Mouse (Mus musculus): Measurements from ENCODE around the gene Wrnip1. TPM values are rescaled to one million over a fixed set of nuclear protein-coding genes. Genes with fewer than 3 reads are reported as not detected.
"Not testable (repeated sequence)": the region's sequence is repeated elsewhere in the genome, so short reads cannot be mapped to it uniquely, and the experiment has no call there.

The Wrnip1 gene
- polyA plus RNA-seq, 1 experiment from 2014 or later = 19.4 TPM

DNA sequence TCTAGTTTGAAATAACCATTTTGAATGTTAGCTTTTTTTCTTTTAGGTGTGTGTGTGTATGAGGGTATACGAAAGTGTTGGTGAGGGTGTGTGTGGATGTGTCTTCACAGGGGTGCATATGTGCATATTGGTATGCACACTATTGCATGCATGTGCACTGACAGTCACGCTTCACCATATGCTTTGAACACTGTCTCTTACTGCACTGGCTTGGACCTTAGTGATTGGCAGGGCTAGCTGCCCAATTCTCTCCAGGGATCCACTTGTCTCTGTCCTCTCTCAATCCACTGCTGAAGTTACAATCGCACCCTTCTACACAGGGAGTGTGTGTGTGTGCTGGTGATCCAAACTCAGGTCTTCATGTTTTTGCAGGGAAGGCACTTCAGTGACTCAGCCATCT, 39.5 kb downstream of the Wrnip1 start:
- Histone ChIP-seq H3K9me3 (no peaks in the 10 kb centered on the region), H3K36me3 (no peaks in the 10 kb centered on the region), H3K4me1 (replicated peaks) (0 out of 2 replicates have a peak, but pooled peaks cover 2% of the 10 kb centered on the region), H3K27ac (no peak overlapping the region), H3K27me3 (ENCODE audit: insufficient read depth, poor library complexity, severe bottlenecking) (no peaks in the 10 kb centered on the region), H3K4me3 (no peak overlapping the region)
- 88% methylated on average over 3 of the region's 3 CpGs for WGBS
- DNase-seq (ENCODE audit: low spot score) = no peak

DNA sequence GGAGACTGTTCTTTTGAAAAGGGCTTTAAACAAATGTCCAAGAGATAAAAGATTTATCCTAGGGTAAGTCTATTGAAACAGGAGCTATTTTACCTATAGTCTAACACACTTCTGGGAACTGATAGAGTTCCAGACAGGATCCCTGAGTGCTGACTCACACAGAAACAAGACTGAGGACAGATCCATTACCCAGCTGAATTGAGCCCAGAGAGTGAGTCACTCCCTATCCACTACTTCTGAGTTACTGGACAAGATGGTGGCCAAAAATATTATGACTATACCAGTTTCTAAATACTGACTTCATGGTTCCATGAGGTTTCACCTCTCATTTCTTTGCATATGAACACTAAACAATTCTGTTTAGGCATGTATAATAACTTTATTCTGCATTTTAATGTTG, 44.4 kb downstream of the Wrnip1 start:
- no peak overlapping the region for H3K27ac ChIP-seq
- H3K27me3 ChIP-seq (ENCODE audit: insufficient read depth, poor library complexity, severe bottlenecking) = peaks cover 5% of the 10 kb centered on the region; the same call in 1 of the 2 replicates
- no peaks in the 10 kb centered on the region for H3K36me3 ChIP-seq
- no peak overlapping the region for H3K4me3 ChIP-seq
- 0 out of 2 replicates have a peak, but pooled peaks cover 2% of the 10 kb centered on the region for H3K4me1 ChIP-seq (replicated peaks)
- no peak for DNase-seq (ENCODE audit: low spot score)
- no peaks in the 10 kb centered on the region for H3K9me3 ChIP-seq

DNA sequence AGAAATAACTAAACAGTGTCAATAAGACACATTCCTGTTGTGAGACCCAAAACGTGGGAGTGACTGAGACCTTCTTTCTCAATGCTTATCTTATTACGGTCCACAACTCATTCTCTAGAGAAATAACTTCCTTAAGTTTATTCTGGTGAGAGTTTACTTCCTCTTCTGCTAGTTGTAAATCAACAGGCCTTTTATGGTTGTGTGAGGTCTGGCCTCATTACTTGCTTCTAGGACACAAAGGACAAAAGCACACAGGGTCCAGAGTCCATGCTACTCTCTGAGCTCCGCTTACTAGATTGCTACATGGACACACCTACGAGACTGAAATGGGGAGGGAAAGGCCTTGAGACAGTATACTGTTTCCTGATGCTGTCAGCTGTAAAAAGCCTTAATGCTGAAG, 47.3 kb downstream of the Wrnip1 start:
- WGBS = 78% methylated on average over 4 of the region's 4 CpGs
- DNase-seq (ENCODE audit: low spot score) = no peak
- Histone ChIP-seq H3K36me3 (no peaks in the 10 kb centered on the region), H3K27me3 (ENCODE audit: insufficient read depth, poor library complexity, severe bottlenecking) (peaks cover 5% of the 10 kb centered on the region; the same call in 1 of the 2 replicates), H3K4me3 (no peak overlapping the region), H3K27ac (no peak overlapping the region), H3K4me1 (replicated peaks) (no peaks in the 10 kb centered on the region), H3K9me3 (no peaks in the 10 kb centered on the region)

DNA sequence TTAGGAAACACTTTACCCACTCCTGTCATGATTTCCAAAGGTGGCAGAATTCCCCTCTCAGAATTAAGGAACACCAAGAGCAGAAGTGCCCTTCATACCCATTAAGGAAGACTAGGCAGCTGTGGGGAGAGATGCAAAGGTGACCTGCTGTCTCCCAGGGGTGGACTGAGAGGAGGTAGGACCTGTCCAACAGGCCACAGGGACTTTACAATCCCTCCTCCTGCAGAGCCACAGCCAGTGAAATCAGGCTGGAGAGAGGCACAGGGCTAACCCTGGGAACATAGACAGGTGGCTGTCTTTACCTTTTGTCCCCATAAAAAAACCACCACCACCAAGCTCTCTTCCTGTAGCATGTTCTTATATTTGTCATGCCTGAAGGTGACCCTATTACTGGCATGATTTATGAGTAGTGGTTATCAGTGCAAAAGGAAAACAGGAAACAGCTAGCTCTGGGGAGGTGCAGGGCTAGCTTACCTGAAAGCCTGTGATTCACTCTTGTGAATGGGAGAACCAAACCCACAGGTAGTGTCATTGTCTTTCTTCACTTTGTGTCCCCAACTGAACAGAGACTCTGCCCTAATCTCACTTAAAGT, 47.8 kb downstream of the Wrnip1 start:
- Histone ChIP-seq H3K9me3 (no peaks in the 10 kb centered on the region), H3K27ac (no peak overlapping the region), H3K36me3 (no peaks in the 10 kb centered on the region), H3K27me3 (ENCODE audit: insufficient read depth, poor library complexity, severe bottlenecking) (peaks cover 5% of the 10 kb centered on the region; the same call in 1 of the 2 replicates), H3K4me1 (replicated peaks) (no peaks in the 10 kb centered on the region), H3K4me3 (no peak overlapping the region)
- no peak for DNase-seq (ENCODE audit: low spot score)

DNA sequence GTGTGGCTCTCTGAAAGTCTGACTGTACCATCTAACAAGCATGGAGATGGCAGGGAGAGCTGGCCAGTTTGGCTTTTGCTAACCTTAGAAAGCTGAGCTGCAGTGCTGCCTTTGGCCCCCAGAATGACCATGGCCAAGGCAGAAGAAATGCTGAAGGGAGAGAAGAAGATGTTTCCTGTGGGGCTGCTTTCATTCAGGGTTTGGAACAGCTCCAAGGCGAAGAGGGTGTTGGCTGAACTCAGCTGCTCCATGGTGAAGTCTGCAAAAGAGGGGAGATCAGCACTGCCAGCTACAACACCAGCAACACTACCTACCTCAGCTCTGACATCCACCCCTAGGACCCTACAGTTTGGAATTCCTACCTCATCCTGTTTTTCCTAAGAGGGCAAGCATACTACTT, 48.3 kb downstream of the Wrnip1 start:
- no peak for DNase-seq (ENCODE audit: low spot score)
- no peaks in the 10 kb centered on the region for H3K4me1 ChIP-seq (replicated peaks)
- H3K36me3 ChIP-seq = no peaks in the 10 kb centered on the region
- H3K4me3 ChIP-seq = no peak overlapping the region
- no peaks in the 10 kb centered on the region for H3K9me3 ChIP-seq
- no peak overlapping the region for H3K27ac ChIP-seq
- 73% methylated on average over 1 of the region's 1 CpGs for WGBS
- peaks cover 5% of the 10 kb centered on the region; the same call in 1 of the 2 replicates for H3K27me3 ChIP-seq (ENCODE audit: insufficient read depth, poor library complexity, severe bottlenecking)

DNA sequence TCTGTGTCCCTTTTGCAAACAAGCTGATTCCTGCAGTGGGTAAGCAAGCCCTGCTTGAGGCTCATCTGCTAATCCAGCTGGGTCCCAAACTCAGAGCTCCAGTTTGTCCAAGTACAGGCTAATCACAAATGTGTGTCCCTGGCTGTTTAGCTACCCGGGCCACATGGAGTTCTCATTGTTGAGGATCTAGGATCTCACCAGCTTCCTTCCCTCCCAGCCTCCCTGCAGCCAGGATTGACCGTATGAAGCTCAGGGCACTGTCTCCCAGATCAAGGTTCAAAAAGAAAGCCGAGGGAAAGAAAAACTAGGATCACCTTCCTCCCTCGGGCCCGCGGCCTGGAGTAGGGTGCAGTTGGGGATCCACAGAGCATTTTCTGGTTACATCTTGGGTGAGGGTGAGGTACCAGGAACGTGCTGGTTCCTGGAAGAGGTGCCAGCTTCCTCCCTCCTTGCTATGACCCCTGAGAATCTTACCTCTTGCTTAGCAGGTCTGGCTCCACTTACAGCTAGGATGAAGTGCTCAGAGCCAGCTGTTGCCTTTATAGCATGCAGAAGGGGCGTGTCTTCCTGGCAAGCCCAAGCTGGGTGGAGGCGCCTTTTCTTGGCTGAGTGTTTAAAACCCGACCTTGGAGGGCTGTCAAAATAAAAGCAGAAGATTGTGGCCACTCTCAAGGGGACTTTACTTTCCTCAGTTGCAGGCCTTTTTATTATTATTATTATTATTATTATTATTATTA, 49.0 kb downstream of the Wrnip1 start, which contains the start of gene Serpinb1a:
Gene Serpinb1a (minus strand): TSS at position 518 of the 737 bp plus-strand sequence.
- H3K9me3 ChIP-seq = no peaks in the 10 kb centered on the region
- no peak within 1 kb of the TSS for H3K4me3 ChIP-seq
- WGBS = 69% methylated on average over 10 of the region's 10 CpGs
- H3K27me3 ChIP-seq (ENCODE audit: insufficient read depth, poor library complexity, severe bottlenecking) = peaks cover 5% of the 10 kb centered on the region; the same call in 1 of the 2 replicates
- no peaks in the 10 kb centered on the region for H3K36me3 ChIP-seq
- H3K4me1 ChIP-seq (replicated peaks) = no peaks in the 10 kb centered on the region
- no peak within 1 kb of the TSS for H3K27ac ChIP-seq
- DNase-seq (ENCODE audit: low spot score) = no peak

DNA sequence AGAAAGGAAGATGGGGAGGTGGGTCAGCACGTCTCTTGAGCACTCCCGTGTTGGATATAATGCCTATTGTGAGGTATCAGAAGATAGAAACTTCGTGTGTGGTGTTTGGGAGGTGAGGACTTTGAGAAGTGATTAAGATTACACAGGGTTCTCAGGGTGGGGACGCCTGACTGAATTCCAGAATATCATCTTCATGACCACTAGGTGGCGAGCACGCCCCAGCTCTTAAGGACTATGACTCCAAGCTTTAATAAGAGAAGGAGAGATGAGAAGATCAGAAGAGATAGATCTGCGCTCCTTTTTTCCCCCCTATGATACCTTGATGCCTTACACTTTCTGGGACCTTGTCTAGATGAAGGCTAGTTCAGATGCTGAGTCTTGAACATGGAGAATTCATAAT, 50.1 kb downstream of the Wrnip1 start:
- Histone ChIP-seq H3K27me3 (ENCODE audit: insufficient read depth, poor library complexity, severe bottlenecking) (peaks cover 5% of the 10 kb centered on the region; the same call in 1 of the 2 replicates), H3K4me3 (no peak overlapping the region), H3K27ac (no peak overlapping the region), H3K9me3 (no peaks in the 10 kb centered on the region), H3K36me3 (no peaks in the 10 kb centered on the region), H3K4me1 (replicated peaks) (no peaks in the 10 kb centered on the region)
- WGBS = 10% methylated on average over 7 of the region's 7 CpGs
- peak; percentile 38 for DNase-seq (ENCODE audit: low spot score)

DNA sequence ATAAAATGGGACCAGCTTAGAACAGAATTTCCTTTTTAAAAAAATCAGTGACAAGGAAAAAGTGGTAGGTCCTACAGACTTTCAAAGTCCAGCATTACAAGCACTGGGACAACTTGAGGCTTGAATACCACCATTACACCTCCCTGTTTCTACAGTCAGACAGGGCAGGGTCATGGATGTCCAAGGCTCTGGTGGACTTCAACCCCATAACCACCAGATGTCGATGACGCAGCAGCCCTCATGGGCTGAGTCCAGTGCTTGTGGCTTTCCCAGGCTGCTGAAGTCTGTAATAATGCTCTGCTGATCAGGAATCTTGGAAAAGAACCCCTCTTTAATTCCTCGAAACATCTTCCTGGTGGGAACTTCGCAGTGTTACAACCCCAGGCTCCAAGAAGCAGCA, 50.7 kb downstream of the Wrnip1 start:
- Histone ChIP-seq H3K36me3 (no peaks in the 10 kb centered on the region), H3K27me3 (ENCODE audit: insufficient read depth, poor library complexity, severe bottlenecking) (peaks cover 5% of the 10 kb centered on the region; the same call in 1 of the 2 replicates), H3K4me3 (no peak overlapping the region), H3K4me1 (replicated peaks) (no peaks in the 10 kb centered on the region), H3K27ac (no peak overlapping the region), H3K9me3 (no peaks in the 10 kb centered on the region)
- DNase-seq (ENCODE audit: low spot score) = no peak
- WGBS = 93% methylated on average over 4 of the region's 4 CpGs

DNA sequence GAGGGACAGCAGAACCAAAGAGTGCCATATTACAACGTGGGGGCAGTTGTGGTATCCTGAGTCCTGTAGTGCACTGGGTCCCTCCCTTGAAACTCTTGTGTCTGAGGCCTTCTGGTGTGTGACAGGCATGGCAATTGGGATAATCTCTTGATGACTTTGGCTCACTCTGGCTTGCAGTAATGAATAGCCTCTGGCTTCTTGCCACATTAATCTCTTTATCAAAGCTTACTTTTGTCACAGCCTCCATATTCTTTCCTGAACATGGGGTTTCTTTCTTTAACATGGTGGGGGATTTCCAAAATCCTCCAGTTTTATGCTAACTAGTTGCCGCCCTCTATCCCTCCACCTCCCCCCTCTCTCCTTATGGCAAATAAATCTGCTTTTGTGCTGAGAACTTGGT, 51.2 kb downstream of the Wrnip1 start:
- Histone ChIP-seq H3K4me1 (replicated peaks) (no peaks in the 10 kb centered on the region), H3K27ac (no peak overlapping the region), H3K4me3 (no peak overlapping the region), H3K36me3 (no peaks in the 10 kb centered on the region), H3K9me3 (no peaks in the 10 kb centered on the region), H3K27me3 (ENCODE audit: insufficient read depth, poor library complexity, severe bottlenecking) (peaks cover 5% of the 10 kb centered on the region; the same call in 1 of the 2 replicates)
- 63% methylated on average over 2 of the region's 2 CpGs for WGBS
- DNase-seq (ENCODE audit: low spot score) = no peak

DNA sequence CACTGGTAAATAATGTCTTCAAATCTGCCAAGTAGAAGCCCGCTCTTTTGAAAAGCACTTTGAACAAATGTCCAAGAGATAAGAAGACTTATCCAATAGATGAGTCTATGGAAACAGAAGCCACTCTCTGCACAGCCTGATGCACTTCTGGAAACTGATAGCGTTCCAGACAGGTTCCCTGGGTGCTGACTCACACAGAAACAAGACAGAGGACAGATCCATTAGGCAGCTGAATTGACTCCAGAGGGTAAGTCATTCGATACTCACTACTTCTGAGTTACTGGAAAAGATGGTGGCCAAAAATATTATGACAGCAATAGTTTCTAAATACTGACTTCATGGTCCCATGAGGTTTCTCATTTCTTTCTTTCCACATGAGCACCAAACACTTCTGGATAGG, 59.0 kb downstream of the Wrnip1 start:
- no peaks in the 10 kb centered on the region for H3K4me1 ChIP-seq (replicated peaks)
- 86% methylated on average over 3 of the region's 3 CpGs for WGBS
- DNase-seq (ENCODE audit: low spot score) = no peak
- H3K27me3 ChIP-seq (ENCODE audit: insufficient read depth, poor library complexity, severe bottlenecking) = no peaks in the 10 kb centered on the region
- H3K4me3 ChIP-seq = no peak overlapping the region
- H3K36me3 ChIP-seq = no peaks in the 10 kb centered on the region
- H3K27ac ChIP-seq = no peak overlapping the region
- H3K9me3 ChIP-seq = no peaks in the 10 kb centered on the region

DNA sequence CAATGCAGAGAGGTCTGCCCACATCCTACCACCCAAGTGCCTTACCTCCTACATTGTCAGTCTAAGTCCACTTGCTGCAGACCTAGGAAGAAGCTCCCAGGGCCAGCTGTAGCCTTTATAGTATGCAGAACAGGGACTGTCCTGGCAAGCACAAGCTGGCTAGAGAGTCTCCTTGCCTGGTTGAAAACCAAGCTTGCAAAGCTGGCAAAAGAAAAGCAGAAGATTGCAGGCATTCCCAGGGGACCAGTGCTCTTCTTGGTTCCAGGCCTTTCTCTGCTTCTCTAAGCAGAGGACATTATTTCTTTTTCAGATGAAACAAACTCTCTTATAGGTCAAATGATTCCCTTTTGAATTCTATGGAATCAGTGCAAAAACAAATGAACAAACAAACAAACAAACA, 61.6 kb downstream of the Wrnip1 start:
- H3K36me3 ChIP-seq = no peaks in the 10 kb centered on the region
- no peak for DNase-seq (ENCODE audit: low spot score)
- no peaks in the 10 kb centered on the region for H3K27me3 ChIP-seq (ENCODE audit: insufficient read depth, poor library complexity, severe bottlenecking)
- no peak overlapping the region for H3K4me3 ChIP-seq
- no peaks in the 10 kb centered on the region for H3K4me1 ChIP-seq (replicated peaks)
- no peaks in the 10 kb centered on the region for H3K9me3 ChIP-seq
- no peak overlapping the region for H3K27ac ChIP-seq

DNA sequence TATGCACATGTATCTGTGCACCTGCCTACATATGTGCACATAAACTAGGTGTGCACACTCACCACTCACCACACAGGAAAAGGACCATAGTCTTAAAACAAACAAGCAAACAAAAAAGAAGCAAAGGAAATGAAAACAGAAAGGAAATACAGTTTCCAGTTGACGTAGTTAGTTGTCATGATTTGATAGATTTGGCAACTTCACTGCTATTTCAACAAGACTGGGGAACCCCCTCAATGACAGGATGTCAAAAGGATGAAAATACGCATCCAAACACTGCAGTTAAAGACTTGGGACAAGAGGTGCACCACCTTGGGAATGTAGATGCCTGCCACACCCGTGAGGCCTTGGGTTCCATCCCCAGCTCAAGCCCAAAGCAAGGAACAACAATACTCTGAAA, 62.7 kb downstream of the Wrnip1 start:
- not testable (repeated sequence) for H3K4me3 ChIP-seq; H3K9me3 ChIP-seq; H3K4me1 ChIP-seq (replicated peaks); H3K27me3 ChIP-seq (ENCODE audit: insufficient read depth, poor library complexity, severe bottlenecking); DNase-seq (ENCODE audit: low spot score); H3K27ac ChIP-seq; H3K36me3 ChIP-seq
- WGBS = 85% methylated on average over 3 of the region's 3 CpGs

DNA sequence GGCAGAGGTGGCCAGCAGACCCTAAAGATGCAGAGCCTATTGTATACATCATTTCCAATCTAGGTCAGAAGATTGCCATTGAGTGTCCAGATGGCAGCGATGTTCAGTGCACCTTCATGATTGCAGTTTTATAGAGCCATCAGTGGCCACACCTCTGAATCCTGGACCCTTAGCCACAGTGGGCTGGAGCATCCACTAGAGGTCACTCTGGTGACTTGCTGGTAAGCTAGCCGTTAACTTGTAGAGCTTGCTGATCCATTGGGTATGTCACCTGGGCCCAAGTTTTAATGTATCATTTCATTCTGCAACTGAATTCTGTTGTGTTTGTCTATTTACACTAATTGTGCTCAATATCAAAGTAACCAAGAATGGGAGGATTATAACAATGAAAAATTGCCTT, 63.8 kb downstream of the Wrnip1 start:
- Histone ChIP-seq H3K4me1 (replicated peaks) (no peaks in the 10 kb centered on the region), H3K27ac (no peak overlapping the region), H3K9me3 (no peaks in the 10 kb centered on the region), H3K36me3 (no peaks in the 10 kb centered on the region), H3K4me3 (no peak overlapping the region), H3K27me3 (ENCODE audit: insufficient read depth, poor library complexity, severe bottlenecking) (no peaks in the 10 kb centered on the region)
- DNase-seq (ENCODE audit: low spot score) = no peak
- WGBS = 77% methylated on average over 2 of the region's 2 CpGs
